Mouse (Mus musculus): ENCODE results near the gene Kalrn. TPM values are rescaled to one million over a fixed set of nuclear protein-coding genes. Genes with fewer than 3 reads are reported as not detected.

Kalrn gene
- polyA plus RNA-seq, 1 experiment: 0.15 TPM

- TF ChIP-seq GATA1 (IDR thresholded peaks at IDR 0.05; ENCODE audit: low read length) (no peak), TAL1 (IDR thresholded peaks at IDR 0.05; ENCODE audit: low read length) (no peak)
- no peaks in the 10 kb centered on the region for H3K9me3 ChIP-seq (ENCODE audit: control insufficient read depth, low read length)
- no peak overlapping the region for H3K4me3 ChIP-seq (replicated peaks)
- H3K36me3 ChIP-seq (ENCODE audit: control insufficient read depth): no peaks in the 10 kb centered on the region
- no peaks in the 10 kb centered on the region for H3K27me3 ChIP-seq (ENCODE audit: control insufficient read depth)
- H3K4me1 ChIP-seq (ENCODE audit: control insufficient read depth): no peaks in the 10 kb centered on the region
Observed at GRCm38 (mm10) chr16:33989106-33989505, 584.2 kb downstream of the Kalrn start.

- no peaks in the 10 kb centered on the region for H3K4me1 ChIP-seq (ENCODE audit: control insufficient read depth)
- no peaks in the 10 kb centered on the region for H3K36me3 ChIP-seq (ENCODE audit: control insufficient read depth)
- no peak for TF ChIP-seq TAL1 (IDR thresholded peaks at IDR 0.05; ENCODE audit: low read length)
- no peak for TF ChIP-seq GATA1 (IDR thresholded peaks at IDR 0.05; ENCODE audit: low read length)
- H3K4me3 ChIP-seq (replicated peaks): no peak overlapping the region
- no peaks in the 10 kb centered on the region for H3K27me3 ChIP-seq (ENCODE audit: control insufficient read depth)
- no peaks in the 10 kb centered on the region for H3K9me3 ChIP-seq (ENCODE audit: control insufficient read depth, low read length)
Observed at GRCm38 (mm10) chr16:33988358-33989012, 584.8 kb downstream of the Kalrn start.

- no peaks in the 10 kb centered on the region for H3K4me1 ChIP-seq (ENCODE audit: control insufficient read depth)
- H3K27me3 ChIP-seq (ENCODE audit: control insufficient read depth): no peaks in the 10 kb centered on the region
- no peaks in the 10 kb centered on the region for H3K36me3 ChIP-seq (ENCODE audit: control insufficient read depth)
- no peak overlapping the region for H3K4me3 ChIP-seq (replicated peaks)
- no peaks in the 10 kb centered on the region for H3K9me3 ChIP-seq (ENCODE audit: control insufficient read depth, low read length)
- TF ChIP-seq GATA1 (IDR thresholded peaks at IDR 0.05; ENCODE audit: low read length) (no peak), TAL1 (IDR thresholded peaks at IDR 0.05; ENCODE audit: low read length) (no peak)
Observed at GRCm38 (mm10) chr16:33986993-33987392, 586.3 kb downstream of the Kalrn start.

- no peak overlapping the region for H3K4me3 ChIP-seq (replicated peaks)
- no peaks in the 10 kb centered on the region for H3K4me1 ChIP-seq (ENCODE audit: control insufficient read depth)
- no peaks in the 10 kb centered on the region for H3K27me3 ChIP-seq (ENCODE audit: control insufficient read depth)
- H3K36me3 ChIP-seq (ENCODE audit: control insufficient read depth): no peaks in the 10 kb centered on the region
- H3K9me3 ChIP-seq (ENCODE audit: control insufficient read depth, low read length): no peaks in the 10 kb centered on the region
- TF ChIP-seq GATA1 (IDR thresholded peaks at IDR 0.05; ENCODE audit: low read length): no peak
- TF ChIP-seq TAL1 (IDR thresholded peaks at IDR 0.05; ENCODE audit: low read length): no peak
Observed at GRCm38 (mm10) chr16:33985372-33985771, 588.0 kb downstream of the Kalrn start.

- H3K9me3 ChIP-seq (ENCODE audit: control insufficient read depth, low read length): no peaks in the 10 kb centered on the region
- H3K4me3 ChIP-seq (replicated peaks): no peak overlapping the region
- no peaks in the 10 kb centered on the region for H3K36me3 ChIP-seq (ENCODE audit: control insufficient read depth)
- H3K27me3 ChIP-seq (ENCODE audit: control insufficient read depth): no peaks in the 10 kb centered on the region
- TF ChIP-seq TAL1 (IDR thresholded peaks at IDR 0.05; ENCODE audit: low read length) (no peak), GATA1 (IDR thresholded peaks at IDR 0.05; ENCODE audit: low read length) (no peak)
- no peaks in the 10 kb centered on the region for H3K4me1 ChIP-seq (ENCODE audit: control insufficient read depth)
Observed at GRCm38 (mm10) chr16:33983712-33984111, 589.6 kb downstream of the Kalrn start.

- Histone ChIP-seq H3K4me3 (replicated peaks) (no peak overlapping the region), H3K9me3 (ENCODE audit: control insufficient read depth, low read length) (peaks cover 2% of the 10 kb centered on the region; the same call in 1 of the 2 replicates), H3K27me3 (ENCODE audit: control insufficient read depth) (no peaks in the 10 kb centered on the region), H3K36me3 (ENCODE audit: control insufficient read depth) (no peaks in the 10 kb centered on the region), H3K4me1 (ENCODE audit: control insufficient read depth) (no peaks in the 10 kb centered on the region)
- TF ChIP-seq TAL1 (IDR thresholded peaks at IDR 0.05; ENCODE audit: low read length): no peak
- TF ChIP-seq GATA1 (IDR thresholded peaks at IDR 0.05; ENCODE audit: low read length): no peak
Observed at GRCm38 (mm10) chr16:33979855-33980254, 593.5 kb downstream of the Kalrn start.

GRCm38 (mm10) chr16:33967283-33967640 lies 606.1 kb downstream of the Kalrn start:
- Histone ChIP-seq H3K36me3 (ENCODE audit: control insufficient read depth) (peaks cover 20% of the 10 kb centered on the region), H3K4me3 (replicated peaks) (peak overlapping the region; percentile 95), H3K9me3 (ENCODE audit: control insufficient read depth, low read length) (no peaks in the 10 kb centered on the region), H3K4me1 (ENCODE audit: control insufficient read depth) (peaks cover 30% of the 10 kb centered on the region), H3K27me3 (ENCODE audit: control insufficient read depth) (no peaks in the 10 kb centered on the region)
- TF ChIP-seq GATA1 (IDR thresholded peaks at IDR 0.05; ENCODE audit: low read length) (no peak), TAL1 (IDR thresholded peaks at IDR 0.05; ENCODE audit: low read length) (no peak)

GRCm38 (mm10) chr16:33966538-33967282 lies 606.6 kb downstream of the Kalrn start, which contains the start of gene Umps:
Gene Umps, minus strand, starts transcription at chr16:33967038.
- Histone ChIP-seq H3K27me3 (ENCODE audit: control insufficient read depth) (no peaks in the 10 kb centered on the region), H3K9me3 (ENCODE audit: control insufficient read depth, low read length) (no peaks in the 10 kb centered on the region), H3K4me1 (ENCODE audit: control insufficient read depth) (peaks cover 32% of the 10 kb centered on the region), H3K36me3 (ENCODE audit: control insufficient read depth) (peaks cover 25% of the 10 kb centered on the region), H3K4me3 (replicated peaks) (peak within 1 kb of the TSS; percentile 95)
- TF ChIP-seq TAL1 (IDR thresholded peaks at IDR 0.05; ENCODE audit: low read length) (no peak), GATA1 (IDR thresholded peaks at IDR 0.05; ENCODE audit: low read length) (peak; percentile 13; the same call in 1 of the 2 replicates)

GRCm38 (mm10) chr16:33965878-33966537 lies 607.3 kb downstream of the Kalrn start:
- Histone ChIP-seq H3K4me1 (ENCODE audit: control insufficient read depth) (peaks cover 32% of the 10 kb centered on the region), H3K4me3 (replicated peaks) (peak overlapping the region; percentile 95), H3K36me3 (ENCODE audit: control insufficient read depth) (peaks cover 32% of the 10 kb centered on the region), H3K27me3 (ENCODE audit: control insufficient read depth) (no peaks in the 10 kb centered on the region), H3K9me3 (ENCODE audit: control insufficient read depth, low read length) (no peaks in the 10 kb centered on the region)
- TF ChIP-seq TAL1 (IDR thresholded peaks at IDR 0.05; ENCODE audit: low read length) (no peak), GATA1 (IDR thresholded peaks at IDR 0.05; ENCODE audit: low read length) (no peak)
